Mouse (Mus musculus) adrenal gland, postnatal 14 days (tissue): ENCODE results near the gene Dohh. TPM values are rescaled to one million over a fixed set of nuclear protein-coding genes. Genes with fewer than 3 reads are reported as not detected.

Experiments
- DNase-seq: peaks from one replicate; pipeline ENCODE4 v3.0.0; 2021; ENCODE audit warnings: mixed read lengths
- total RNA-seq: library from RNA; stranded (reverse); gene quantifications from 2 replicates; pipeline ENCODE4 v1.2.3, GENCODE M21; 2021

Gene Dohh
- total RNA-seq, 1 experiment from 2014 or later = 52.6 TPM

GRCm38 (mm10) chr10:81356991-81357844 lies 27.0 kb upstream of the Dohh start, which contains the start of gene Mfsd12:
TSS of gene Mfsd12 (plus strand) at chr10:81357491.
- DNase-seq = peak; percentile 95

- no peak for DNase-seq
Observed at GRCm38 (mm10) chr10:81358209-81358608, 26.0 kb upstream of the Dohh start.

- DNase-seq = no peak
Observed at GRCm38 (mm10) chr10:81358841-81359240, 25.4 kb upstream of the Dohh start.

DNA sequence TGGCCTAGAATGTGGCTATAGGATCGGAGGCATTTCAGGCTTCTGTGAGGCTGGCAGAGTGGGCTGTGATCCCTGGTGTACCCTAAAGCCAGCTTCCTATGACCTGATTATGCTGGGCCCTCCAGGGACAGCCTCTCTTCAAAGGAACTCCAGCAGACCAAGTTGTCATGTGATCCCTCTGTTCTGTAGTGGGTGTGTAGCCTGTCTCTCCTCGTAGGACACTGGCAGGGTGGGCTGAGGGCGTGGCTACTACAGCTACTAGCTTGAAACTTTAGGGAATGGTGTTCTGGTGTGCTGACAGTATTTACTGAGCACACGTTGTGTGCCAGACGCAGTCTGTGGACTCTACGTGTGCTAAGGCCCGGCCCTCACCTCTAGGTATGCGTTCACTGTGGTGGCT lies 23.5 kb upstream of the Dohh start:
- no peak for DNase-seq

- peak; percentile 52 for DNase-seq
Observed at GRCm38 (mm10) chr10:81362336-81362949, 21.8 kb upstream of the Dohh start.

GRCm38 (mm10) chr10:81363436-81364346 lies 20.5 kb upstream of the Dohh start:
- DNase-seq = peak; percentile 63

- peak; percentile 70 for DNase-seq
Observed at GRCm38 (mm10) chr10:81364666-81365065, 19.6 kb upstream of the Dohh start.

DNA sequence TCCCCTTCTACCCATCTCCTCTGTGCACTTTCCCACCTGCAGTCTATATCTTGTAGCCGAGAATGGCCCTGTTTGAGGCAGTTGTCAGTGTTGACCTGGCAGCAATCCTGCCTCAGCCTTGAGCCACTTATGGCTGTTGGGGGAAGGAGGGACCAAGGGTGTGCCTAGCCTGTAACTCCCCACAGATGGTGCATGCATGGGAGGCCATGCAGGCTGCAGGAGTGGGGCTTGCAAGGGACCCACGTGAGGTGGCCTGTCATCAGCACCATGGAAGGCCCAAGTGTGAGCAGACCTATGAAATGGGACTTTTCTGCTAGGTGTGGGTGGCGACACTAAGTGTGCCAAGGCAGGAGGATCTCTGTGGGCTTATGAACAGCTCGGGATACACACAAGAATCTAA lies 19.2 kb upstream of the Dohh start:
- DNase-seq = no peak

GRCm38 (mm10) chr10:81365672-81366476 lies 18.4 kb upstream of the Dohh start, which contains the start of gene 4930404N11Rik:
TSS of gene 4930404N11Rik (minus strand) at chr10:81365816.
- no peak for DNase-seq

- no peak for DNase-seq
Observed at GRCm38 (mm10) chr10:81366477-81367206, 17.6 kb upstream of the Dohh start.

GRCm38 (mm10) chr10:81367207-81367495 lies 17.1 kb upstream of the Dohh start:
- DNase-seq = no peak

- DNase-seq = no peak
Observed at GRCm38 (mm10) chr10:81375322-81375721, 8.9 kb upstream of the Dohh start.

DNA sequence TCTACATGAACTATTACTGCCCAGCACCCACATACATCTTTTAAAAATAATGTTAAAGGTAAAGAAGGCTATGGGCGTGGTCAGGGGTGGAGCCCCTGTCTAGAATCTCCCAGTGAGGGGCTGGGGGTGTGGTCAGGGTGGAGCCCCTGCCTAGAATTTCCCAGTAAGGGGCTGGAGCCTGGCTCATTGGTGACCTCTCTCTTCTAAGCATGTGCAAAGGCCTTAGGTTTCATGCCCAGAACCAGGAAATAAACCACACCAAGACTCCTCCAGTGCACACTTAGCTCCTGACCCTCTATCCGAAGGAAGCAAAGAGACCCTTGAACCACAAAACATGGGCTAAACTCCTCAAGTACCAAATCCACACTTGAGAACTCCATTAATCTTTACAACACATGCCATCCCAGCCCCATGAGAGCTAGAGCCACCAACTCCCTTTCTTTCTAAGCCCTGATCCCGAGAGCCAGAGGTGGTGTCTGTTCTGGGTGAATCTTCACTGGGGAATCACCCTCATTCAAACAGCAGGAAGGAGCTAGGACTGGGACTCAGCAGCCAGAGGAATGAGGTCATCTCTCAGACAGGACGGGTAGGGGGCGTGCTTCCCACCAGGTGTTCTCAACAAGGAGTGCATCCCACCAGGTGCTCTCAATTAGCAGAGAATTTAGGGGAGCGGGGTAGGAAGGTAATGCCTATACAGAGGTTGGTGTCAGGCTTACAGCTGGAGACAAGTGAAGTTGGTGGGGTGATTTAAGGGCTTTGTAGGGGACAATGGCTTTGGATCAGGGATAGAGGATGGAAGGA lies 7.5 kb upstream of the Dohh start:
- DNase-seq = no peak

DNA sequence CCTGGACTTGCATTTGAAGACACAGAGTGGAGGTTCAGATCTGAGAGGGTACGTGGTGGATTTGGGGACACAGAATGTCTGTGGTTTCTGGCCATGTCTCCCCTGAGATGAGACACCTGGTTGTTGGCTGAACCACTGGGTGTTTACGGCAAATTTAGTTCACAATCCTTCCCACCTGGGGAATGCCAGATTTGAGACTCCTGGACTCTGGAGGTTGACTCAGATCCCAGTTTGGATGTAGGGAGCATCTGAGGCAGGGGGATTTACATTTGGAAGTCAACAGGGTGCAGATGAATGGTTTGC lies 6.9 kb upstream of the Dohh start:
- DNase-seq = no peak

DNA sequence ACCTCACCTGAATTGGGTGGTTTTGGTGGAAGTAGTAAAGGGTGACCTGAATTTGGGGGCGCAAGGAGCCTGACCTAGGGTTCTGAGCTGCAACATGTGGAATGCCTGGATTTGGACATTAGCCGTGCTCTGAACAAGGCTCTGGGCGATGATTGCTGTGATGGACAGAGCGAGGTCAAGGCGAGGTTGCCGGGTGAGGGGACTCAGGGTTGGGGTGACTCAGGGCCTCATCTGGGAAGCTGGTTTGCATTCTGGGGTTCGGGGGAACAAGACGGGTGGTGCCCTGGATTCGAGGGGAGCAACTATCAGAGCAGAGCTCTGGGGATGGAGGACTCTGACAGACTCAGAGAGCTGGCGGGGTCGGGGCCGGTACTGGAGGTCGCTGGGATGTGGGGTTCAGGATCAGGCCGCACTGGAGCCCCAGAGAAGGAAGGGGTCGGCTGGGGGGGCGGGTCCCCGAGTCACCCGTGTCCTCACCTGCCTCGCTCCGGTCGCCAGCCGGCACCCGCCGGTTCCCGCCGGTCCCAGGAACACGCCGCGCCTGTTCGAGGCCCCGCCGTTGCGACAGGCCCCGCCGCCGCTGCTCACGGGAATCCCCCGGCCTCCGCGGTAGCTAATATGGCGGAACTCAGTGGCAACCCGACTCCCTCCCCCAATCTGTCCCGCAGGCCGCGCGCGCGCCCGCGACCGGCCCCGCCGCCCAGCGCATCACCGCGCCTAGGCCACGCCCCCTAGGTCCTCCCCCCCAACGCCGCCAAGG lies 6.3 kb upstream of the Dohh start, which contains the start of gene Fzr1:
Gene Fzr1 (minus strand): TSS at position 724 of the 760 bp plus-strand sequence.
- peak; percentile 65 for DNase-seq

- DNase-seq = peak; percentile 100
Observed at GRCm38 (mm10) chr10:81378553-81379182, 5.6 kb upstream of the Dohh start.

DNA sequence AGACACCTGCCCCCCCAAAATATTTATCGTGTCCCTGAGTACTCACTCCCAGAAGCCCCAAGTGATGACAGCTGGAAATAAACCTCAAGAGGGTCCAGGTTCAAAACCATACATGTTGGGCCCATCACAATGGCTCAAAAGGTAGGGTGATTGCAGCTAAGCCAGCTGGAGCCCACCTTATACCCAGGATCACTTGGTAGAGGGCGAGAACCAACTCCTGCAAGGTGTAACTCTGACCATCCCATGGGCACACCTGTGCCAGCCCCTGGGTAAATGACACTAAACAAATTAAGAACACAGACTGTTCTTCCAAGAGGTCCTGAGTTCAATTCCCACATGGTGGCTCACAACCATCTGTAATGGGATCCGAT lies 5.1 kb upstream of the Dohh start:
- no peak for DNase-seq

DNA sequence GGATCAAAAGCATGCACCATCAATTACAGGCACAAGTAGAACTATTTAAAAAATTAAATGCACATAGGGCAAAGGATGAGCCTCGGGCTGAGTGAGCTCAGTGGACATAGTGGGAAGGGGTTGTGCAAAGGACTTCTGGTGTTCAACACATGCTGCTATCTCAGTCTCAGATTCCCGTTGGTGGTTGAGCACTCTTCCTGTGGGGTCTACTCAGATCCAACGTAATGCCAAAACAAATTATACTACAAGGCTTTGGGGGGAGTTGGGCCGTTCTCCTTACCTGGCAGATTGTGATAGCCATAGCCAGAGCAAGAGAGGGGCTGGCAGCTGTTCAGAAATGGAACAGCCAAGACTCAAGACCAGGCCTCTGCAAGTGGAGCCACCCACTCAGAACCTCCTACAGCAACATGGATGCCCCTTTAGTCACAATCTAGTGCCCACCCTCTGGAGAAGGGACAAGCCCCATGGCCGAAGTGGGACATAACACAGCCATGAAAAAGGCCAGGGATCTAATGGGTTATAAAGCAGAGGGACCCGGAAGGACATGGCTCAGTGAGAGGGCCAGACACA lies 4.3 kb upstream of the Dohh start:
- DNase-seq = no peak

DNA sequence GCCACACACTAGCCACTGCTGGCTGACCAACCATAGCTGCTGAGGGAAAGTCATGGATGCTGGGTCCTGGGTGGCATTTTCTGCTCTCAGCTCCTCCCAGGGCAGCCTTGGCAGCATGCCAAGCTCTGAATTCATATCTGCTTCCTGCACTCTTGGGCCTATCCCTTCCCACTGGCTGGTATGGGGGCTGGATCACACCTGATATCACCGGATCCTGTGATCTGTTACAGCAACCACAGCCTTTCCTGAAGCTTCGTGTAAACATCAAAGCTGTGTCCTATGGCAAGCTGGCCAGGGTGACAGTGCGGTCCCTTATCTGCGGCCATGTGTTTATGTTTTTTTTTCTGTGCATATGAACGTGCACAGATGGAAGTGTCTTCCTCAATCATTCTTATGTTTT lies 2.2 kb upstream of the Dohh start:
- no peak for DNase-seq
